Mouse (Mus musculus) MEL-GATA-1-ER (cell line): ENCODE measurements at regions not wholly inside any gene's neighbourhood (a gene's known extent, or its start where the extent isn't known, plus 50 kb on each side); places are given as distances from the start of the nearest gene placed in this dataset.
A peak's percentile ranks its signal among the peaks of the same experiment; 100 is the strongest.

Experiments
- DNase-seq: peaks from one replicate; pipeline ENCODE4 v3.0.0-alpha.2; 2012; ENCODE audit warnings: low read depth; ENCODE audit errors: extremely low read depth

DNA sequence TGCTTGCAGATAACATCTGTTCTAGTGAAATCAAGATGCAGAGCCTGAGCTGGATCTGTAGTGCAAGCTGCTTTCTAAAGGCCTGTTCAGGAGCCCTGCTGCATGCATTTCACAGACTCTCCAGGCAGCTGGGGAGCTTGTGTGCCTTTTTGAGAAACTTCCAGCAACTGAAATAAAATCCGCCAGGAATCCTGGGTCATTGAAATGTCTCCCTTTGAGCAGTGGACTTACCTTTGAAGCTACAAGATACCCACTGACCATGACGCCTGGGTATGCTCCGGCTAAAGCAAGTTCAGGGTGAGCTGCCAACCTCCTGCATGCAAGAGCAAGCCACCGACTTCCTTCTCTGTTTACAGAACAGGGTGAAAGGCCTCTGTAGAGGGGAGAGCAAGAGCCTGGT lies 278.7 kb downstream of the Cenpw start:
- no peak for DNase-seq

DNA sequence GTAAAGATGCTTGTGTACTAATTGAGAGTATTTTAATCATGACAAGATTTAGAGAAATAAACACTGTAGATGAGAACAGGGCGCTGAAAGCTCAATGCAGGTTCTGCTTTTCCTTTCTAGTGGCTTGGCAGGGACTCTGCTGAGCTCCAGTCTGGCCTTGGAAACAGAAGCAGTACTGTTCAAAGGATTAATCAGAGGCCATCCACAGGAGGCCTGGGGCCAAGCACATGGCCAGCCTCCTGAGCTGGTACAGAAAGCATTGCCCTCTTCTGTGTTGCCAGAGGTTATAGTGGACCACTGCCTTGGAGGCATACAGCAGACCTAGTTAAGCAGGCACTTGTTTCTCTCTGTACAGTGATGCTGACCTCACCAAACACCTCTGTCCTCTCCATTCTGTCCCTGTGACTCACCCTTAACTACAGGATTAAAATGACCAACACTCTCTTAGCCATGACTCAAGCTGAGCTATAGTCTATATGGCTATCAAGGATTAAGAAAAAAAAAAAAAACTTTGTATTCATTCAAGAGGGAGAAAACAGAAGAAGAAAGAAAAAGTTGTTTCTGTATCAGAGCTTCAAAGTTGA lies 302.5 kb downstream of the Cenpw start:
- DNase-seq: no peak

DNA sequence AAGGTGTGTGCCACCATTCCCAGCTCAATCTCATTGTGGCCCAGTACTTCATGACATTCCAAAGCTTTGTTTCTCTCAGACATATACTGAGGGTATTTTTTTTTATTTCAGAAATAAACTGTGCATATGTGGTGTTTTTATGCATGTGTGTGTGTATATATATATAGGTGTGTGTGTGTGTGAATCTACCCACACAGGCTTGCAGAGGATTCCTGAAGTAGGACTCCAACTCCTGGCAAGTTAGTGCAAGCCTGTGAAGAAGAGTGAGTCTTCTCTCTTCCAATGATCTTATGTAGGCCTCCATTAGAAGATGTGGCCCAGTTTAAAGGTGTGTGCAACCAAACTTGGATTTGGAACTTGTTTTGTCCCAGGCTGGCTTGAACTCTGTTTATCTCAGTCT lies 328.9 kb upstream of the Rspo3 start:
- DNase-seq: no peak

DNA sequence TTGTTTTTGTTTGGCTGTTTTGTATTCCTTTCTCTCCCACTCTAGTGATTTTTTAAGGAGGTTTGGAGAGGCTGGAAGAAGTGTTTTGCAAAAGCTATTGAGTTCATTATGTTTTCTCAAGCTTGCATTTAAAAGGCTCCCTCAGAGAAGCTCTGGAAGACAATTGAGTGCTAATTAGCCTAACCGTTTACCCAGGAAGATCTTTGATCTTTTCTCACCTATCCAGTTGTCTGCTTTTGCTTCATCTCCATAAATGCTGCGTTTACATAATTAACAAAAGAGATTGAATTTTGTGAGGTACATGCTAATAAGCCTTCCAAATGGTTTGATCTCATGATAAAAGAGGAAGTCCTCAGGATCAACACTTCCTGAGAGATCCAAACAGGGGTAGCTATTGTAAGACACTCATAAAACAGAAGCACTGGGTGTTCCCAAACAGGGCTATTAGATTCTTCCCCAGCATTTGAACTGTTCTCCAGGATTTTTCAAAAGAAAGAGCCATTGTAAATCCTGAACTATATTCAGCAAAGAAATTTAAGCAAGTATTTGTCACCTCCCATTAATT lies 320.2 kb upstream of the Rspo3 start:
- DNase-seq: no peak

DNA sequence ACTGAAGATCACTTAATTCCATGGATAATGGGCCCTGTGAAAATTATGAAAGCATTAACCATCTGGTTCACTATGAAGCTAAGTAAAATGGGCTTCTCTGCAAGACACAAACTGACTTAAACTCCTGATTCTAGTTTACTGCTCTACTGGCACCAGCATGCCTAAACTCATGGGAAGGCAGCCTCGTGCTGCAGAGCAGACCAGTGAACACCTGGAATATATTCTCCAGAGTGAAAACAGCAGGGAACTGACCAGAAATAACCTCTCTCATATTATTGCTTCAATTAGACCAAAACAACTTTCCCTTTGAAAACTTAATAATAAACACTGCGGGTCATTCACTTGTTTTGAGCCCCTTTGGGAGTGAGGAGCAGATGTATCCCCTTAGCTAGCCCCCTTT lies 316.8 kb upstream of the Rspo3 start:
- no peak for DNase-seq

DNA sequence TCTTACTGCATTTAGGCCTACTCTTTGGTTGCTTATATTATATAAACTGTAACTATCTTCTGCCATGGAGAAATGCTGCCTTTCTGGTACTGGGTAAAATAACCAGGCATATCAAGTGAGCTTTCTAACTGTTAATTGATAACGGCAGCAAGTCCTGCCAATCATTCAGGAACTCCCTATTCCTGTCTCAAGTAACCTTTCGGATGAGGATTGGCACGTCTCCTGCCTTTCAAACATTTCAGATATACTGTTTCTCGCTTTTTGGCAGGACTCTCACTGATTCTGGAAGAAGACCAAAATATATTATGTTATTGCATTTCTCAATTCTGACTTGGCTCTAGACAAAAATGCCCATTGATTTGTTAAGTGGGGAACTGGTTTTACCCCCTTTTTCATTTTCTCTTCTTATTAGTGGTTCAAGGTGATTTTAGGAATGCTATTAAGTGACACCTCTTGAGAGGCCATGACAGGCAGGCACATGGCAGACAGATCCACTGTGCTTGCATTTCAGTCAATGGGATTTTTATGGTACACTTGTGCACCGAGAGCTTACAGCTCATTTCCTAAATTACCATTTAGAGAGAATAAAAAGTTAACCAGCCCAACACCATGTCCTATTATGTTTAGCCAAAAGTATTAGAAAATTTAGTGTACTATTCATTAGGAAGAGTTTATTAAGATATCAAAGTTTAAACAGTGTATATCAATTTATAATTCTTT lies 289.4 kb upstream of the Rspo3 start:
- DNase-seq: no peak

DNA sequence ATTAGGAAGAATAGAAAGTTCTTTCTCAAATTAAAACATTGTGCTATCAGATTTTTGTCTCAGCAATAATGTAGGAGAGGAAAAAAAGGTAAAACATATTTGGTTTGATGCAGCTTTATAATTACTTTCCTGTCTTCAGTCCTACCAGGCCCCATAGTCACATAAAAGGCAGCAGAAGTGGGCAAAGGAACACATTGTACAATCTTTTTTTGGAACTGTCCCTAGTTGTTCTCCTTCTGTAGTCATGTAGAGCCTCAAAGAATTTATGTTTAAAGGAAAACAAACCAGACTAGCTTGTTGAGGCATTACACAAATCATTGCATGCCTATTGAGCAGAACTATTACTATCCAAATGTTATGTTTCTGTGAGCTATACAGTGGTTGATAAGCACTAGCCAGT lies 288.7 kb upstream of the Rspo3 start:
- DNase-seq: no peak

DNA sequence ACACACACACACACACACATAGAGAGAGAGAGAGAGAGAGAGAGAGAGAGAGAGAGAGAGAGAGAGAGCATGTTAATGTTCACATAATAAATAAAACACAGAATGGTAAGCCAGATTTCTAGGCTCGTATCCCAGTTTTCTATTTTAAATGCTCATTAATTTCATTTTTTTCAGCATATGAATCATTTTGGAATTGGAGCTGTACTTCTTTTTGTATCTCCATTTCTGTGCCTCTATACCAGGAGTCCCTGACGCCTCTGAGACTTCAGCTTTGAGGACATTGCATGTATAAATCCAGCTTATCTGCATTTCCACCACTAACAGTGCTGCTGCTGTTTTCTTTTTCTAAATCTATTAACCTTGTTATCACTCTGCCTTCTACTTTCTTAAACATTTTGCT lies 287.5 kb upstream of the Rspo3 start:
- DNase-seq: no peak

DNA sequence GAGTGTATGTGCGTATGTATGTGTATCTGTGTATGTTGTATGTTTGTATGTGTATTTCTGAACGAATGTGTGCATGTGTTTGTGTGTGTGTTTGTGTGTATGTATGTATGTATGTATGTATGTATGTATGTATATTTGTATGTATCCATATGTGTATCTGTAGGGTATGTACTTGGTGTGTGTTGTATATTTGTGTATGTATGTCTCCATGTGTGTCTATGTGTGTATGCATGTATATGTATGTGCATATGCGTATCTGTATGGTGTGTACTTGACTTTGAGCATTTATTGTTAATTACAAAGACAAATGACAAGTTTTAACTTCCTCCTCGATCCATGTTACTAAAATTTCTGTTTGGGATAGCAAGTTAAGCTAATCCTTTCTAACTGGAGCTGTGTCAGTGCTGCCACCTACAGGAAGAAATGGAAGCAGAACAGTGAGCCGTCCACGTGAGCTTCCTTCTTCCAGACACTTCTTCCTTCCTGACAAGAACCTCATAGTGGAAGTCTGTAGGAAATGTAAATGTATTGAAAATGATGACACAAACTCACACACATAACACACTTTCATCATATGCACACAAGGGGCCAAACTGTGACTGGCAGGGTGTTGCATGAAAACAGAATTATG lies 268.4 kb upstream of the Rspo3 start:
- DNase-seq: peak; percentile 8

DNA sequence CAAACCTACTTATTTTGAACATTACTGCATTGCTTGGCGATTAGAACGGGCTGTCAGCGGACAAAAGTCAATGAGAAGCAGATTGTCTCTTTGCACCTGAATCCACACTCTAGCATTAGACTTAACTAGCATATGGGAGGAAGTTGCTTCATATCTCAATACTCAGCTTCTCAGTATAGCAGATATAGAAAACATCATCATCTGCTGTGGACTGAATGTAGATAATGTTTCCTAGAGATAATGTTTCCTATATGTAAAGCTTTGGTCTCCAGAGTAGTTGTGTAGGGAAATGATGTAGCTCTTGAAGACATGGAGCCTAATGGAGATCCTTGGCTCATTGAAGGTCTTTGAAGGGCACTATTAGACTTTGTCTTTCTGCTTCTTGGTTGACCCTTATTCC lies 267.0 kb upstream of the Rspo3 start:
- DNase-seq: no peak

DNA sequence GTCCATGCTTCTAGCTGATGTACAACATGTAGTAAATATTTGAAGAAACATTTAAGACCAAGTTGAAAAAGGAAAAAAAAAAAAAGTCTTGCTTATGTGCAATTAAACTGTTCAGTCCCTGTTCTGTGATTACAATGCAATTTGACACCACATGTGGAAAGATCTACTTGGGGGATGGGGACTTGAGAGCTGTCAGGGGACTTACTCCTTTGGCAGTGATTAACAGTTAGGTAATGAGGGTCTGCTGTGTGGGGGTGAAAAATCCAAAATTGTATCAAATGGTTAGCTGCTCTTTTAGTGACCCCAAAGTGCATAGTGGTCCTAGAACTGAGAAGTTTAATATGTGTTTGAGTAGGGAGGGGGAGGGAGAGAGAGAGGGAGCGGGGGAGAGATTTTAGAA lies 259.0 kb upstream of the Rspo3 start:
- no peak for DNase-seq

DNA sequence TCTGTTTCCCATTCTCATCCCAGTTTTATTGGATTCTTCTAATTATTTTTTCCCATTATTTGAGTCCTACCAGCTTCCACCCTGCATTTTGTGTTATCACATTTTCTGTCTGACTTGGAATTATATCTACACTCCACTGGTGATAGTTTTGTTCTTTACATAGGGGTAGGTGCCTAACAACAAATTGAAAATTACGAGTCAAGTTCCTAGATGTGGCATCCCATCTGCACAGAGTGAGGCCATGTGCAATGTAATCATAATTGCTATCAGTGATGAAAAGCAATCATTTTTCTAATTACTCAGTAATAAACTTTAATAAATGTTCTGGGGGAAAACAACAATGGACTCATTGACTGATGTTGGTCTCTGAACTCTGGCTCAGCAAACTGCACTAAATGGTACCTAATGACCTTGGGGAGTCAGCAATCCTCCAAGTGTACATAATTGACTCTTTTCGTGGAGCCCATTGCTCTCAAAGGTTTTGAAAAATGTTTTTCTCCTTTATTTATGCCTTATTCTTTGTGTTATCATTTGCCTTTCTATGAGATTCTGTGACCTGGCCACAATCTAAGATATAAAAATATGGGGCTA lies 250.6 kb upstream of the Rspo3 start:
- no peak for DNase-seq

DNA sequence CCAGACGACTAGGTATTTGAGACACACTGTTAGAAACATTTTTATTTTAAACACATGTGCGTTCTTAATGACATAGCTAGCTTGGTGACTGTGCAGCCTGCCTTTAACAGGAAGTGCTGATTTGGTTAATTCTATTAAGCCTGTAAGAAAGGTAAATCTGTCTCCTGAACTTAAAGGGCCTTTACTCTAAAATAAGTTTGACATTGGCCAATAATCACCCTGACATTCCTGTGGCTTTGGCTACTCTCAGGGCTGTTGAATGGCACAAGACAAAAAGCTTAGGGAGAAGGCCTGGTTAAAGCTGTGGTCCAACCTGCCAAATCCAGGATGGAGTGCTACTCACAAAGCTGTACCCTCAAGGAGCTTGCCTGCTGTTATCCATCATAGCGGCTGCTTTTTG lies 201.0 kb upstream of the Rspo3 start:
- DNase-seq: no peak

DNA sequence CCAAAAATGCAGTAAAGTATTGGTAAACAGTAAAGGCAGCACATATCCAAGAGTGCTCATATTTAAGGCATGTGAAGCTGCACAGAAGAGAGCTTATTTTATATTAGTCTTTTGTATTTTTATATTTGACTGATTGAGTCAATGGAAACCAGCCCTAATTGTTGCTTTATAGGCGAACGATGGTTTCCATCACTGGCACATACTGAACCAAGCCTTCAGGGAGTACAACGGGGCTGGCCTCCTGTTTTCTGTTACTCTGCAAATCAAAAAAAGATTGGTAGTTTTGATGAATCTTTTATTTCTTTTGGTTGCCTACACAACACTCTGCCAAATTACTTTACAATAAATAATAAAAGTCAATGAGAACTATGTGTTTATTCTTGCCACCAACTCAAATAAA lies 189.7 kb upstream of the Rspo3 start:
- no peak for DNase-seq

DNA sequence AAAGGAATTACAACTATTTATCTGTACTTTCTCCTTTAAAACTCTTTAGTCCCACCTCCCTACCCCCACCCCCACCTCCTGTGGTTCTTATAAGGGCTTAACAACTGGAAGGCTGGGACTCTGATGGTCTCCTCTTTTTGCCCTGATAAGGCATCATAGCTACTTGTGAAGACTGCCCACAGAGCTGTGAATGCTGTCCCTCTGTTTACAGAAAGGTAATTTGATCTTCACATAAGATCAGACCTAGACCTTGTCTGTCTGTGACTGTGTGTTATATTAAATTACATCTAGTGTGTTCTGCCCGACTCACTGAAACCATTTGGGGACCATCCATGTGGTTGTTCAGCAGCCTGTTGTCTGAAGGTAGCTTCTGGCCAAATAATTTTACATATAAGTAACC lies 175.3 kb upstream of the Rspo3 start:
- DNase-seq: no peak

DNA sequence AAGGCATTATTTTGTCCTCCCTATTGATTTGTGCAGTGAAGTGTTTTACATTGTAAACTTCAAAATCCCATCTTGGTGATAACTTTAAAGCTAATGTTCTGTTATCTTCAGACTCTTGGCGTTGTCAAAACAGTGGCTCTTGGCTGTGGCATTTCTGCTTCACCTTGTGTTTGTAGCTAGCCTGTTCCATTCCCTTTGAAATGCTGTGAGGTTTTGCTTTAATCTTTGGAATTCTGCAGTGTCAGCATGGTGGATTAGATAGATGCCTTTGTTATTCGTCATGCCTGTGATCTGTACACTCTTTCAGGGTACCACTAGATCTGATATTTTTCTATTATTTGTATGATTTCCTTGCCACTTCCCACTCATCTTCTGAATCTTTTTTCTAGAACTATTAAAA lies 173.0 kb upstream of the Rspo3 start:
- no peak for DNase-seq

DNA sequence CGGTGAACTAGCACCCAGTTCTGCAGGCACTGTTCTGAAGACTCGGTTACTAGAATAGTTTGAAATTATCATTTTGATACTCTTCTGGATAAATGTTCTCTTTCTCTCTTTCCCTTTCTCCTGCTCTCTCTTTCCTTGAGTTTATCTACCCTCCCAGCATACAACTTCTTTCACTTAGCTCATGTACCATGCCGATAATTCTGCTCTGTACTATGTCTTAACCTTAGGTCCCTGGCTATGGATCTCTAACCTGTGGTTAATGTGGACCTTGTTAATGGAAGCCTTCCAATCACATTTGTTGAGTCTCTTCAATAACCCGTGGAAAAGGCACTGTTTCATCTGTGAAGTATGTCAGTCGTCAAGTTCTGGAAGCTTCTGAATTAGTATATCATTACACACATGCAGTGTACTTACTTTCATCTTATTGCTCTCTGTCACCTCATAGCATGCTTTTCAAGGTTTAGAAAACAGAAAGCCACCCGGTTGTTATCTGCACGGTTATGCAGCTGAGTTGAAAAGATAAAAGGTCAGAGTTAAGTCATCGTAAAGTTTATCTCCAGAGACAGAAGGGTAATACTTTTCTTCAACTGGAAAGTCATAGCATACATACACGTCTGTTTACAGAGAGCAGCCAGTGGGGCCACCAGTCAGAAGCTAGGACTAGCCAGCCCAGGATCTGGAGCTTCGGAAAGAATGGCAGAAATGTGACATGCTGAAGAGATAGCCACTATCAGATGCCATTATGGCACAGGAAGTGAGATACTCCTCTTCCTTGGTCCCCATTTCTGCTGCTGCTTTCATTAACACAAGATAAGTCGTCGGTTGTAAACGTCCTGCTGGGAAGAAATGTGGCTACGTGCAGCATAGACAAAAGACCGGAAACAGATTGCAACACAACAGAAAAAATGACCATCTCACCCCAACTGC lies 157.6 kb upstream of the Rspo3 start:
- DNase-seq: no peak

DNA sequence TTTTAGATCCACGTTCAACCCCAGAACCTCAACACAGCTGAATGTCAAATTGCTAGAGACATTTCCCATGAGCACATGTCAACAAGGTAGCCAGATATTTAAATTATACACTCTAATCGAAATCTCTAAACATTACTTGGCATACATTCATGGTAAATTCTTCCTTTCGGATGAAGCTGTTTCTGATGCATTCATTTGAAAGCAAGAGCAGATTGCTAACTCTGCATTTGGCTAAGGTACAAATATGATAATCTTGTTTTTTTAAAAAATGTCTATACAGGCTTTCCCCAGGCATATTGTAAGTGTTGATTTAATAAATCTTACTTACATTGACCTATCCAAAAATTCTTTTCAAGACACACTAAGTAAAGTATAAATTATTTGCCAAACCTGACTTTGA lies 153.9 kb upstream of the Rspo3 start:
- no peak for DNase-seq

DNA sequence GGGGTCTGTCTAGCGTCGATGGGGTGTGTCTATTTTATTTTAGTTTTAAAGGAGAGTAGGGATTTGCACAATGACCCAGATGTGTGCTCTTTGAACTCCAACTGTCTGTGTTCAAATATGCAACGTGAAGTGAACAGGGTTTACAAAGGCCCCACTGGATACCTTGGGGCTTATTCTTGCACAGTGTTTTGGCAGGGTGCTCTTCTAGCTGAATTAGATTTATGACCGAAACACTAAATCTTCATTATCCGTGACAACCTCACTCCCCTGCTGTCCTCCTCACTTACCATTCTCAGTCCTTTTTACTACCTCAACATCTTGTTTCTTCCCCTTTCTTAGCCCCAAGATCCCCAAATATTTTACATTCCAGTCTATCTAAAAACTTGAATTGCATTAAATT lies 151.3 kb upstream of the Rspo3 start:
- DNase-seq: no peak

DNA sequence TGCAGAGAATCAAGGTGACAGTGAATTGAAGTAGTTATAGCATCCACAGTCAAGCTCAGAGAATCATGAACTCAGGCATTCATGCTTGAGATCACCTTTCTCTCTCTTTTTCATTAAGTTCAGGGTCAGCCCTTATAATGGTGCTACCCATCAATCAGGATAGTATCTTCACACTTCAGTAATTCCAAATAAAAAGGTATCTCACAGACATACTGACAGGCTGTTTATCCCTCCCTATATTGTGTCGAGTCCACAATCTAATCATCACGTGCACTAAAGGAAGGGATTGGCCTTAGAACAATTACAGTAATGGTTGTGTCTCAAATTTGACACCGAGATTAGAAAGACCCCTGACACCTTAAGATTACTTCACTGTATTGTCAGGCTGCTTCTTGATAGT lies 138.7 kb upstream of the Rspo3 start:
- no peak for DNase-seq

DNA sequence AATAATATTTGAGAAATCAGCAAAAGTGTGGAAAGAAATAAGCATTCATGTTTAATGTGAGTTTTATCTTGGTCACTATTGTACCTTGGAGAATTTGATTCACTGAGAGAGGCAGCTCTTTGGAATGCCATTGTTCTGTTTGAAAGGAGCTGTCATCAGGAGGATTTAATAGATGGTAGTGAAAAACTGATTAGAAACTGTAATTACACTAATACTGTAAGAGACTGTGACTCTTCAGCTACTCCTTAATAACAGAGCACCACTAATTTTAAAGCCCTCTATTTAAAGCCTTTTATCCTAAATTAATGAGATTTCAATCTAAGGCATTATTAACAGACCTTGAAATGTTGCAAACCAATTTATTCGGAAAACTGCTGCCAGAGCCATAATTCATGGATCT lies 126.1 kb upstream of the Rspo3 start:
- no peak for DNase-seq
